Mouse (Mus musculus) hindbrain, embryonic 14.5 days (tissue): ENCODE data around the gene Eif2s2. TPM values are rescaled to one million over a fixed set of nuclear protein-coding genes. Genes with fewer than 3 reads are reported as not detected.
A peak's percentile ranks its signal among the peaks of the same experiment; 100 is the strongest.
"Not testable (repeated sequence)": the region's sequence is repeated elsewhere in the genome, so short reads cannot be mapped to it uniquely, and the experiment has no call there.

Source experiments
- ATAC-seq: fragments of 200-750 bp; cut with Nextera tagmentation; 2 replicates; pipeline ENCODE4 v1.8.0; 2017; ENCODE audit warnings: moderate number of reproducible peaks, mild to moderate bottlenecking, moderate TSS enrichment, moderate library complexity; ENCODE audit not compliant: low FRiP score
- DNase-seq: peaks from one replicate; pipeline ENCODE4 v3.0.0-alpha.2; 2015; ENCODE audit warnings: low spot score
- H3K27ac ChIP-seq: fragments of 300-500 bp; sonication (generic); 2 replicates; pipeline ENCODE4 v1.5.1; 2014; ENCODE audit warnings: mild to moderate bottlenecking, moderate library complexity
- H3K27me3 ChIP-seq: fragments of 300-500 bp; sonication (generic); 2 replicates; pipeline ENCODE4 v1.6.1; 2014; ENCODE audit warnings: mild to moderate bottlenecking, low read length, mixed read lengths; ENCODE audit not compliant: control insufficient read depth, insufficient read depth
- H3K36me3 ChIP-seq: fragments of 300-500 bp; sonication (generic); replicated peaks from 2 replicates; pipeline ENCODE4 v1.6.1; 2014; ENCODE audit not compliant: control insufficient read depth, insufficient read depth
- H3K4me1 ChIP-seq: fragments of 300-500 bp; sonication (generic); replicated peaks from 2 replicates; pipeline ENCODE4 v1.6.1; 2014; ENCODE audit warnings: antibody characterized with exemption, low read length, mixed read lengths; ENCODE audit not compliant: control insufficient read depth, insufficient read depth
- H3K4me2 ChIP-seq: fragments of 300-500 bp; sonication (generic); replicated peaks from 2 replicates; pipeline ENCODE4 v1.6.1; 2014; ENCODE audit warnings: mild to moderate bottlenecking, moderate library complexity
- H3K4me3 ChIP-seq: fragments of 300-500 bp; sonication (generic); replicated peaks from 2 replicates; pipeline ENCODE4 v1.5.1; 2014; ENCODE audit warnings: mild to moderate bottlenecking, low read length
- H3K9ac ChIP-seq: fragments of 300-500 bp; sonication (generic); 2 replicates; pipeline ENCODE4 v1.6.1; 2014
- H3K9me3 ChIP-seq: fragments of 300-500 bp; sonication (generic); 2 replicates; pipeline ENCODE4 v1.6.1; 2016; ENCODE audit warnings: low read length; ENCODE audit not compliant: control insufficient read depth
- WGBS: fragments of 180-500 bp; shearing (Covaris S2); extraction: QIAGEN DNeasy Blood & Tissue Kit; methylation state at CpG from one replicate; pipeline ENCODE4 v1.1.7; 2014; 5-methylcytosine and 5-hydroxymethylcytosine counted together
- polyA plus RNA-seq: library from polyadenylated mRNA; unstranded; fragments of >200 nt; fragmentation: Nextera tagmentation; extraction: Ambion mirVana; gene quantifications from 2 replicates; pipeline ENCODE4 v1.2.1, GENCODE M21; 2014

Eif2s2 gene
- polyA plus RNA-seq, 1 experiment from 2014 or later, result 74.2 TPM

DNA sequence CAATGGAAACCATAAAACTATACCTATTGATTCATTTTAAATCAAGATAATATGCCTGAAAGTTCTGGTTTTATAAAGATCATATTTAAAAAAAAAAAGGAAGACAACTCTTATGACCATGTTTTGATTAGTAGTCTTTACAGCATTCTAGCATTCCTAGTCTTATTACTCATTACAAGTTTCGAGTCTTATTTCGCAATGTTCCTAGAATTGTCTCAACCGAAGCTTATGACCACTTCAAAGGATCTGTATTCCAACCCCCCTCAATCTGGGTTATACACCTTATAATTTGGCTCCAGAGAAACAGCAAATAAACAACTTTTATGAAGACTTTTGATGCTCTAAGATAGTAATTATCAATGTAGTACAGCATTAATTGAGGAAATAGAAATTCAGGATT is 9.4 kb upstream of the Eif2s2 start:
- Histone ChIP-seq H3K9ac (no peak overlapping the region), H3K27me3 (no peaks in the 10 kb centered on the region), H3K9me3 (no peaks in the 10 kb centered on the region), H3K27ac (no peak overlapping the region), H3K36me3 (no peaks in the 10 kb centered on the region), H3K4me2 (no peak overlapping the region), H3K4me1 (no peaks in the 10 kb centered on the region), H3K4me3 (no peak overlapping the region)
- WGBS, result 93% methylated on average over 3 of the region's 3 CpGs
- DNase-seq (no peak), ATAC-seq (no peak)

DNA sequence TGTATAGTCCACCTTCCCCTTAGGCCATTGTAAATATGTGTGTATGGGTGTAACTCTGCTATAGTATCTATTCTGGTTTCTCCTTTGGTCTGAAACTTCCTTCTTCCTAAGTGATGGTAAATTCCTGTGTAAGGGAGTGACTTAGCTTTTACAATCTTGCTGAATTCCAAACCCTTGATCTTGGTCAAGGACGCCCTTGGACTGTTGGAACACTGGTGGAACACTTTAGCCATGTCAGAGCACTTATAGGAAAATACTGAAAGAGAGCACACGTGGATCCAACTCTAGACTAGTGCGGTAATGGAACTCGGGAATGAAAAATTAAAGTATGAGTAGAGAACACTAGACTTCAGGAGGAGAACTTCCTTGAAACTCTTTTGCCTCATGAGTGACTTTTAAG is 6.7 kb upstream of the Eif2s2 start:
- not testable (repeated sequence) for ATAC-seq, H3K4me3 ChIP-seq, H3K9ac ChIP-seq, H3K9me3 ChIP-seq, H3K4me2 ChIP-seq, H3K36me3 ChIP-seq, H3K27ac ChIP-seq, H3K4me1 ChIP-seq, H3K27me3 ChIP-seq, DNase-seq
- WGBS, result 87% methylated on average over 4 of the region's 4 CpGs

DNA sequence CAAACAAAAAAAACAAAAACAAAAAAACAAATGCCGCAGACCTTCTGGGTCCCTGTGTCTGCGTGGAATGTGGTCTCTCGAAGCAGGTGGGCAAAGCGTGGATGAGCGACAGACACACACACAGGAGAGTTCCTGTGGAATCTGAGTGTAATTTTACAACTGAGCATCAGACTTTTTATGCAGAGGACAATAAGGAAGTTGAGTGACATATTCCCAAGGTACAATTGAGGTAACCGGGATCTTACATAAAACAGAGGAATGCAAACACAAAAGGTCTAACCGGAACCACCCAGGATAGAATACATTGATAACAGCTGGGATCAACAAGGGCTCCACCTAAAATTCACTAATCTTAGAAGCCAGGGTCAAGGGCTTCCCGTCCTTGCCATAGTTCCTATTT is 6.3 kb upstream of the Eif2s2 start:
- ATAC-seq, H3K36me3 ChIP-seq, DNase-seq, H3K27me3 ChIP-seq, H3K27ac ChIP-seq, H3K4me3 ChIP-seq, H3K4me2 ChIP-seq, H3K9me3 ChIP-seq, H3K9ac ChIP-seq, H3K4me1 ChIP-seq: not testable (repeated sequence)
- 93% methylated on average over 8 of the region's 8 CpGs for WGBS

DNA sequence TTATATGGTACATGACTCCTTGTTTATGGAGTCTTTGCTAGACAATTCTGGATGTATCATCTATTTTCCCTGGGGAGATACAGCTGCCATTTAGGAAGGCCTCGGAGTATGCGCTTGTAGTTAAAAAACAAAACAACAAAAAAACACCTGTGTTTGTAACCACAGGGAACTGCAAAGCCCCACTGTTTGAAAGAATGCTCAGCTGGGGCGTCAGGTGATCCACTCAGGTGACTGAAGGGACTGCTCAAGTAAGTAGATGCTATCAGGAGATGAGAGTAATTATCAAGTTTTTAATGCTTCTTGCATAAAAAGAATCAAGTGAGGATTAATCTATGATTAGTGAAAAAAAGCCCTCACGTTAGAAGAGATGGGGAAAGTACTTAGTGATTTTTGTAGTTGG is 813 bp upstream of the Eif2s2 start:
- 77% methylated on average over 4 of the region's 4 CpGs for WGBS
- Histone ChIP-seq H3K36me3 (no peaks in the 10 kb centered on the region), H3K27me3 (no peaks in the 10 kb centered on the region; the same call in 1 of the 2 replicates), H3K27ac (no peak overlapping the region), H3K9ac (0 out of 2 replicates have a peak overlapping the region, but pooled peaks have one; percentile 38), H3K4me3 (peak overlapping the region; percentile 89; the same call in 1 of the 2 replicates), H3K4me1 (peaks cover 17% of the 10 kb centered on the region), H3K9me3 (no peaks in the 10 kb centered on the region), H3K4me2 (peak overlapping the region; percentile 81)
- DNase-seq (no peak), ATAC-seq (no peak)

DNA sequence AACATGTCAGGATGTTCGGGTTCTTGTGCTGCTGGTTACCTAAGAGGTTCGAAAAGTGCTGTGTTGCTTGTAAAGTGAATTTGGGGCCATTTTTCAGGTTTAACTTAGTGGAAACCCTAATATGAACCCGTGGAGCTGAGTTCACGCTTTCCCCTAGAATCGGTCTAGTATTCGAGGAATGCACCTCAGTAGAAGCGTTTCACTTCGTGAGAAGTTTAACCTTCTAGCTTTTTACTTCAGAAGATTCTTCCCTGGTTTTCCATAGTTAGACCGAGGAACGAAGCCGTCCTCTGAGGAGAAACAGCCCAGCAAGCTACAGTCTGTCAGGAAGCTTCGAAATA is 280 bp upstream of the Eif2s2 start:
- DNase-seq (no peak), ATAC-seq (no peak; the same call in 1 of the 2 replicates)
- no peaks in the 10 kb centered on the region; the same call in 1 of the 2 replicates for H3K27me3 ChIP-seq
- peak overlapping the region; percentile 81 for H3K4me2 ChIP-seq
- no peaks in the 10 kb centered on the region for H3K9me3 ChIP-seq
- 10% methylated on average over 12 of the region's 12 CpGs for WGBS
- H3K4me3 ChIP-seq, result peak overlapping the region; percentile 89
- H3K9ac ChIP-seq, result peak overlapping the region; percentile 38
- peaks cover 3% of the 10 kb centered on the region; the same call in 1 of the 2 replicates for H3K36me3 ChIP-seq
- no peak overlapping the region for H3K27ac ChIP-seq
- H3K4me1 ChIP-seq, result peaks cover 17% of the 10 kb centered on the region

DNA sequence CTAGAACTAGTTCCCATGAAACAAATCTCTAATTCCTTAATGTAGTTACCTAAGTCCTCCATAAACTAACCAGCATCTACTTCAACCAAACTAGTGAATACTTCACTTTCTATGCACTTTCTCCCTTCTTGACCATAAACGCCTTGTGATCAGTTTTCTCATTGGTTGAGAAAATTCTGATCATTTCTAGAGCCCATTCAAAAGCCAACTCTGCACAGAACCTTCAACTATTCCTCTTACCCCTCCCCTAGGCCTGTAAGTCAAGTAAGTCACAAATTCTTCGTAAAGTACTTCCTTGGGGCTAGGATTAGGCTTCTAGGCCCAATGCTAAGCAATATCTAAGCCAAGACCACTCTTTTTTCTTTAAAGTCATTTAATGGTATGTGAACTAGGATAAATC is 1.1 kb downstream of the Eif2s2 start:
- peaks cover 17% of the 10 kb centered on the region for H3K4me1 ChIP-seq
- H3K9ac ChIP-seq, result peak overlapping the region; percentile 83
- H3K4me2 ChIP-seq, result peak overlapping the region; percentile 81
- peak overlapping the region; percentile 89 for H3K4me3 ChIP-seq
- H3K36me3 ChIP-seq, result peaks cover 17% of the 10 kb centered on the region
- no peak overlapping the region for H3K27ac ChIP-seq
- H3K27me3 ChIP-seq, result no peaks in the 10 kb centered on the region; the same call in 1 of the 2 replicates
- no peaks in the 10 kb centered on the region for H3K9me3 ChIP-seq
- ATAC-seq (no peak), DNase-seq (no peak)
- WGBS, result 19% methylated on average over 2 of the region's 2 CpGs

DNA sequence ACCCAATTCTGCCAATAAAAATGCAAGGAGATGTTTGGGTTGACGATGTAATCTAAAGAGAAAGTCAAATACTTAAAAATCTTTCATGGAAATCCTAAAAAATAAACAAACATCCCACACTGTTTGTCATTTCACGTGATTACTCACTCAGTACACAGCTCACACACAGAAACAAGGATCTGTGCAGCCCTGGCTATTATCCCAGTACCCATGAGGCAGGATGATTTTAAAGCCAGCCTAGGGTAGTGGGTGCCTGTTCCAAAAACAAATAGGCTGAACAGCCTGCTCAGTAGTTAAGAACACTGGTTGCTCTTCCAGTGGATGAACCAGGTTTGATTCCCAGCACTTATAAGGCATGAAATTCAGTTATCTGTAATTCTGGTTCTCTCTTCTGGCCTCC is 16.1 kb downstream of the Eif2s2 start:
- H3K4me2 ChIP-seq, result no peak overlapping the region
- H3K36me3 ChIP-seq, result peaks cover 63% of the 10 kb centered on the region
- H3K27ac ChIP-seq, result no peak overlapping the region
- no peak for ATAC-seq
- H3K9ac ChIP-seq, result no peak overlapping the region
- no peaks in the 10 kb centered on the region for H3K27me3 ChIP-seq
- H3K9me3 ChIP-seq, result no peaks in the 10 kb centered on the region
- H3K4me1 ChIP-seq, result no peaks in the 10 kb centered on the region
- 88% methylated on average over 2 of the region's 2 CpGs for WGBS
- no peak for DNase-seq
- no peak overlapping the region for H3K4me3 ChIP-seq

DNA sequence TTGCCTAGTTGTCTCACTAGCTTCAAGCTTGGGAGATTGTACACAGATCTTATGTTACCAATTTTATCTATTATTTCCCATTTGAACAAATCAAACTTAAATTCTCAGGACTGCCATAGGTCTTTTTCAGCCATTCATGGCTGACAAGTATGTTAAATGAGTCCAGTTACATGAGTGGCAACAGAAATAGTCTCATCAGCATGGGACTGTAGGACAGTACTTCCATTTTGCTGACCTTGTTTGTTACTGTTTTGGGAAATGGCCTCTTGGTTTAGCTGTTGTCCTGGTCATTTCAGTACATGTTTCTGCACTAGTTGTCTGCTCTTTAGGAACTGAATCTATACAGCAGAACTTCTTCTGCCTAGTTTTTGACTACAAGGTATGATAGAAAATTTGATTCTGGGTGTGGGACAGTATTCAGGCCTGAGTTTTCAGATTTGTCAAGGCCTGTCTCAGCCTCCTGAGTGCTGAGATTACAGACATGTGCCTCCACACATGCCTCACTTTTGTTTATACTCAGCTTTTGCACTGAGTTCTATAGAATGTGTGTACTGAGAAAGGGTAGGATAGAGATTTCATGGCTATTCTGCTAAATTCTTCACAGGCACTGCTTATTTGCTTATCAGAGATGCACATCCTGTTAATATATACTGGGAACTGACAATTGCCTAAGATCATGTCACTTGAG is 22.6 kb downstream of the Eif2s2 start:
- Histone ChIP-seq H3K4me1 (no peaks in the 10 kb centered on the region), H3K27me3 (no peaks in the 10 kb centered on the region), H3K36me3 (peaks cover 89% of the 10 kb centered on the region), H3K4me3 (no peak overlapping the region), H3K4me2 (no peak overlapping the region), H3K9me3 (no peaks in the 10 kb centered on the region), H3K27ac (no peak overlapping the region), H3K9ac (no peak overlapping the region)
- ATAC-seq (no peak), DNase-seq (no peak)

DNA sequence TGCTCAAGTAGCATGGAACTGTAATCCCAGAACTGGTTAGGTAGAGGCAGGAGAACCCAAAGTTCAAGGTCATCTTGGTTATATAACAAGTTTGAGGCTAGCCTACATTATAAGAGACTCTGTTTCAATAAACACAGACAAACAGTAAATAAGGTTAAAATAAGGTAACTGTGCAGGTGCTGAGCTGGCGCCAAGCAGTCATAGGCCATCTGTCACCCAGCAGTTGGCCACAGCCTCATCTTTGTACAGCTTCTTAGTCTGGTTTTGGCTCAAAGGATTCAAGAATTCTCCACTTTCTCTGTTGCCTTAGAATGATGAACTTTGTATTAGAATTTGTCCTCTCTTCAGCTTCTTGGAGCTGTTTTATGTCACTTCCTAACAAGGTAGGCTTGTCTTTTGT is 24.6 kb downstream of the Eif2s2 start:
- 93% methylated on average over 1 of the region's 1 CpGs for WGBS
- Histone ChIP-seq H3K4me3 (no peak overlapping the region), H3K9ac (no peak overlapping the region), H3K27ac (no peak overlapping the region), H3K27me3 (no peaks in the 10 kb centered on the region), H3K36me3 (peaks cover 93% of the 10 kb centered on the region), H3K4me1 (no peaks in the 10 kb centered on the region), H3K4me2 (no peak overlapping the region), H3K9me3 (no peaks in the 10 kb centered on the region)
- DNase-seq (no peak), ATAC-seq (no peak)

DNA sequence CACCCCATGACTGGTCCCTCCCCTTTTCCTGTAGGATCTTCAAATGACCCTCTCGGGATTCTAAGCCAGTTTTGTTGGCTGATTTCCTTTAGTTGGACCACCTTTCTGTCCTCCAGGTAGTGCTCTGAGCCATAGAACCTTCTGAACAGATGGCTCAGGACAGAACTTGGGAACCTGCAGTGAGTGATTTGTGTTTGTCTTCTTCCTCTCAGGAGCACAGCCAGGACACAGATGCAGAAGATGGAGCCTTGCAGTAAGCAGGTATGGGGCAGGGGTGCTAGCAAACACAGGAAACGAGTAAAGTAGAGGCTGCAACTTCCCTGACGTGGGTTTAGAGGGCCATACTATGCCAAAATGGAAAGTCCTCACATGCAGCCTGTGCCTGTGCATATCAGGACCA is 27.0 kb downstream of the Eif2s2 start:
- Histone ChIP-seq H3K9me3 (no peaks in the 10 kb centered on the region), H3K4me2 (no peak overlapping the region), H3K36me3 (peaks cover 78% of the 10 kb centered on the region), H3K4me3 (no peak overlapping the region), H3K27ac (no peak overlapping the region), H3K27me3 (no peaks in the 10 kb centered on the region), H3K4me1 (no peaks in the 10 kb centered on the region), H3K9ac (no peak overlapping the region)
- DNase-seq (no peak), ATAC-seq (no peak)
- 79% methylated on average over 3 of the region's 3 CpGs for WGBS
